Mouse (Mus musculus): ENCODE data around the gene Olfr60. TPM values are rescaled to one million over a fixed set of nuclear protein-coding genes. Genes with fewer than 3 reads are reported as not detected.

The Olfr60 gene
- not detected for total RNA-seq (2023)

DNA sequence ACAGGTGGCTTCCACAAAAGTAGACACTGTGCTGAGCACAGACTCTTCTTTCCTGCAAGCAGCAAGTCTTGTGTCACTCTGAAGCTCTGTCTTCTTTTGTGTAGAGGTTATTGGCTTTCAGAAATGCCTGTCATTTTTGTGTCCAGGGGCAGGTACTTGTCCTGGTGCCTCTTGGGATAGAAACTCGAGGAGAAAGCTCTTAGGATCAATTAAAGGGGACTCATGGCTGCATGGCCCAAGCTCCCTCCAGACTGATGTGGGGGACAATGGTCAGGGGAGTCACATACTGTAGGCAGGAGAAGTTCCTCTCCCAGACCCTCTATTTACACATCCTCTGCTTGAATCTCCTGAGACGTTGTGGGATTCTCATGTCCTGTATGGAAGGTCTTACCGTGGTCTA, at the start of gene Olfr60:
TSS of gene Olfr60 (minus strand) at position 101 of the 400 bp plus-strand sequence.

DNA sequence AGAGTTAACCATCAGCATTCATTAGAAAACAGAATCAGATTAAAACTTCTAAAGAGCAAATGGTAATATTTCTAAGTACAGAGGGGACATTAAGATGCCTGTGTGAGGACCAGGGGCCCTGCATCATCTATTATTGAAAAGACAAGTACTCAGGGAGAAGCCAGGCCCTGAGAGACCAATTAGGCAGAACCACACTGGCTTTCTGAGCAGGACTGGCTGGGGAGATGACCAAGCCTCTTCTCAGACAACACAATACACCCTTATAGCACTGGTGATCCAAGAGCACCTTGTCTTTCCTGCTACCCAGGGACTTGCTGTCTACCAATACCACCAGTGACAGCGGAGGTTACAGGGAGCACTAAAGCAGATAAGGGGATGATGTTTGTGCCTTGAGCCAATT, 41.3 kb upstream of the Olfr60 start, which contains the start of gene Olfr531:
TSS of gene Olfr531 (minus strand) at position 101 of the 400 bp plus-strand sequence.

DNA sequence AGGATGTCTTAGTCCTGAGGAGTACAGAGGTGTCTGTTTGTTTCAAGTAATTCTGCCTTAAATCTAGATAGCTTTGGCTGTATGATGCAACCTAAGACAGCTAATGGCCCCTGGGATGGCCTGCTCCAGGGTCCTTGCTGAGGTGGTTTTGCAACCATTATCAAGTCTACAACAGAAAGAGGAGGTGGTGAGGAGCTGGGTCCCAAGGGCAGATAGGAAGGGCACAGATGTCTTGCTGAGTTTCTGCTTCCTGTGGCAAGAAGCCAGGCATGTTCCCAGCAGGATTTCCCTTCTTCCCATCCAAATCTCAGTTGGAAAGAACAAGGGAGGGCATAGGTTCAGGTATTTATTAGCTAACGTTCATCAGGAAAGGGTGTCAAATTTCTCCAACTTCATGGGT, 14.8 kb upstream of the Olfr60 start, which contains the start of gene Olfr530:
TSS of gene Olfr530 (minus strand) at position 101 of the 400 bp plus-strand sequence.

DNA sequence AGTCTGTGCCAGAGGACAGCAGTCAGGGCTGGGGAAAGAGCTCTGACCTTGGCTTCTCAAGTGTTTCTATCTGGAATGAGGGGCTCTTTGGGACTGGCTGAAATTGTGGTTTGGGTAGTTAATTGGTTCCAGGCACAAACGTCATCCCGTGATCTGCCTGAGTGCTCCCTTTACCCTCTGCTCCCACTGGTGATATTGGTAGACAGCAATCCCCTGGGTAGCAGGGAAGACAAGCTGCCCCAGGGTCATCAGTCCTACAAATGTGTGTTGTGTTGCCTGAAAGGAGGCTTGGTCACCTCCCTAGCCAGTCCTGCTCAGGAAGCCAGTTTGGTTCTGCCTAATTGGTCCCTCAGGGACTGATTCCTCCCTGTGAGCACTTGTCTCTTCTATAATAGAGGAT, 27.8 kb downstream of the Olfr60 start, which contains the start of gene Olfr527:
TSS of gene Olfr527 (plus strand) at position 301 of the 400 bp plus-strand sequence.

DNA sequence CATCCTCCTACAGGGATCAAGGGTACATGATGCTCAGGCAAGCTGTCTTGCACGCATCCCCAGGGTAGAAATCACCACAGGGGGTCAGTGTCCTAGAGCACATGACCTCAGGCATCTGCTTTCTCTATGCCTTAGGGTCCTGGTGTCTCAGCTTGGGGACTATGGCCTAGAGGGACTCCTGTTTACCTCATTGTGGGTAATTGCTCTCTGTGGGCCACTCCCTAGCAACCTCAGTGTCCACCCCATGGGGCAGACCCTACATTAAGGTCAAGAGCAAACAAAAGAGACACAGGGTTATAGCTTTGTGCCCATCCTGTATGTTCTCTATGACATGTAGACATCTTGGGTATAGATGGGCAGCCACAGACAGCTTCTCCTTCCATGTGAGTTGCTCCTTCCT, 40.9 kb downstream of the Olfr60 start, which contains the start of gene Olfr525:
TSS of gene Olfr525 (plus strand) at position 301 of the 400 bp plus-strand sequence.

Other genes with a start within 250 kb of the Olfr60 start
- 1 to 10 TPM; 6.1 to 8.1 TPM for gene Paox, start 245.9 kb downstream of the Olfr60 start, total RNA-seq (2023)
- gene Echs1, start 245.2 kb downstream of the Olfr60 start, total RNA-seq (2023): 10 to 100 TPM; 32.0 to 35.8 TPM
- gene Mtg1, start 224.1 kb downstream of the Olfr60 start, total RNA-seq (2023): 1 to 10 TPM; 5.2 to 8.1 TPM
- gene Sprn, start 206.8 kb downstream of the Olfr60 start, total RNA-seq (2023): not detected
- not detected for gene Olfr522, start 196.9 kb downstream of the Olfr60 start, total RNA-seq (2023)
- gene Olfr523, start 188.5 kb downstream of the Olfr60 start, total RNA-seq (2023): not detected
- not detected for gene Olfr524, start 155.7 kb downstream of the Olfr60 start, total RNA-seq (2023)
- not detected for gene Cd163l1, start 143.4 kb downstream of the Olfr60 start, total RNA-seq (2023)
- gene 5830411N06Rik, start 114.4 kb downstream of the Olfr60 start, total RNA-seq (2023): not detected
- not detected for gene Olfr525, start 40.8 kb downstream of the Olfr60 start, total RNA-seq (2023)
- gene Olfr527, start 27.7 kb downstream of the Olfr60 start, total RNA-seq (2023): not detected
- not detected for gene Olfr530, start 14.7 kb upstream of the Olfr60 start, total RNA-seq (2023)
- gene Olfr531, start 41.2 kb upstream of the Olfr60 start, total RNA-seq (2023): not detected
- not detected for gene Olfr532, start 60.0 kb upstream of the Olfr60 start, total RNA-seq (2023)
- not detected for gene Olfr533, start 101.7 kb upstream of the Olfr60 start, total RNA-seq (2023)
- not detected for gene Olfr535, start 122.5 kb upstream of the Olfr60 start, total RNA-seq (2023)
- gene Olfr536, start 145.7 kb upstream of the Olfr60 start, total RNA-seq (2023): not detected
- gene Olfr538, start 206.2 kb upstream of the Olfr60 start, total RNA-seq (2023): not detected
- not detected for gene Olfr46, start 239.6 kb upstream of the Olfr60 start, total RNA-seq (2023)